Mouse (Mus musculus) gastrocnemius, adult 8-10 months (tissue): Measurements from ENCODE around the gene Epb41l3. TPM values are rescaled to one million over a fixed set of nuclear protein-coding genes. Genes with fewer than 3 reads are reported as not detected.

Experiments used
- DNase-seq, 2 experiments: peaks; one replicate each; pipeline ENCODE4 v3.0.0; 2022; ENCODE audit warnings: low spot score in 2 of 2
- total RNA-seq, 4 experiments: library from RNA; stranded (reverse); gene quantifications; 2 replicates each; pipeline ENCODE4 v1.2.4; 2022

Gene Epb41l3
- total RNA-seq = 1 to 10 TPM in 3 of 4 experiments, under 1 TPM in 1; 0.99 to 1.5 (median 1.3) TPM

DNA sequence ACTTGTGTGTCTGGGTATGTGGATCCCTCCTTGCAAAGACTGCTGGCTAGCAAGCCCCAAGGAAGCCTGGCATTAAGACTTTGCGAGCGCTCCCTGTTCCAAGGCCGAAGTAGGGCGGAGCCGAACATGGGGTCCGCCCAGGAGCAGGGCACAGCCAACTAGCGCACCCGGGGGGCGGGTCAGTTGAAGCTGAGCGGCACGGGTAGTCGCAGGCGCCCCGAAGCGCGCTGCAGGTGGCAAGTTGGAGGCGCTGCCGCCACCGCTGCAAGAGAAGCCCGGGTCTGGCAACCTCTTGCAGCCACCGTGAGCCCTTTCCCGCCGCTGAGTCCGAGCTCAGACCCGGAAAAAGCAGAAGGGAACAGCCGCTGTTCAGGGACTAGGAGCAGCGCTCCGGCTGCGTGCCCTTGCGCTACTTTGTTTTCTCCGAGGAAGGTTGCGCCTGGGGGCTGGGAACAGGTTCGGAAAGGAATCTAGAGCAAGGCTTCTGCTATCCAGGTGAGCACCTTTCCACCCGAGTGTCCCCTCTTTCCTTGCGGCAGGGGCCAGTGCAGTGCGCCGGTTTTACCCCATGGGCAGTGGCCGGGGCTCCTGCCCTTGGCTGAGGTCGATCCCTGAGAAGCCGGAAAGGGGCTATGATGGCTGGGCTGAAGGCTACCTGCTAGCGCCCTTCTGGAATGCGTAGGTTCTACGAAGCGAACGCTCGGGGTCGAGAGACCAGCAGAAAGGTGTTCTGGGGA, at the start of gene Epb41l3:
Gene Epb41l3, plus strand, starts transcription at position 183 of the 737 bp plus-strand sequence.
- peak; percentile 16 to 29 for DNase-seq

- no peak for DNase-seq
These were observed 36.5 kb upstream of the Epb41l3 start for GRCm38 (mm10) chr17:69038760-69039675.

GRCm38 (mm10) chr17:69041516-69041915, 34.0 kb upstream of the Epb41l3 start:
- DNase-seq = no peak

GRCm38 (mm10) chr17:69048826-69049225, 26.7 kb upstream of the Epb41l3 start:
- DNase-seq = no peak

- DNase-seq = no peak
These were observed 21.5 kb upstream of the Epb41l3 start for GRCm38 (mm10) chr17:69054029-69054428.

DNA sequence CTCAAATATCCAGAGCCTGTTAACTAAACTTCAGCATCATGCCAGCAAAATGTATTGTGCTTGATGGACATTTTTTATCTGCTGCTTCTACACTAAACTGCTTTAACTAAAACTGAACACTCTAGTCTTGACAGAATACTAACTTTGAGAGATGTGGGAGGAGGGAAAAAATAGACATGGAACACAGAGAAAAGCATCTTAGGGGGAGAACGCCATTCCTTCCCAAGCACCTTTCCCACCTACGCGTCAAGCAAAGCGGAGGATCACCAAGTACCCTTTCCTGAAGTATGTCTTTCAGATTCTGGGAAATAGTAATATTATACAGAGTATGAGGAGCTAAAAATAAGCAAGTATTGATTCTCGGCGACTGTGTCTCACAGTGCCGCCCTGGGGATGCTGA, 15.7 kb upstream of the Epb41l3 start:
- no peak for DNase-seq

DNA sequence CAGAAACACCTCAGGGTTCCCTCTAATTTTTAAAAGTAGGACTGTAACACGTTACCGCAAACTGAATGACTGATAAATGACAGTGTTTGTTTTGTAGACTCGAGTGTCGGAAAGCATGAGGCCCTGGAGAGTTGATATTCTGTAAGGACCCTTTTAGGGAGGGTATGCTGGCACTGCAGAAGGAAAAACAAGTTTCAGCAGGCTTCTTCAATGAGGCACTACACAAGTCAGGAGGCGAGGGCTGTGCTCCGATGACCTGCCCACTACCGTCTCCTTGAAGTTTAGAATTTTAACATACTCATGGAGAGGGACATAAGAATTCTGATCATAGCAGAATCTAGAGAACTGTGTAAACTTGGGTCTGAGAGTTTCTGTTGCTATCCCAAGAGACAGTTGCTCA, 15.1 kb upstream of the Epb41l3 start:
- no peak for DNase-seq

- no peak for DNase-seq
These were observed 13.4 kb upstream of the Epb41l3 start for GRCm38 (mm10) chr17:69061883-69062745.

DNA sequence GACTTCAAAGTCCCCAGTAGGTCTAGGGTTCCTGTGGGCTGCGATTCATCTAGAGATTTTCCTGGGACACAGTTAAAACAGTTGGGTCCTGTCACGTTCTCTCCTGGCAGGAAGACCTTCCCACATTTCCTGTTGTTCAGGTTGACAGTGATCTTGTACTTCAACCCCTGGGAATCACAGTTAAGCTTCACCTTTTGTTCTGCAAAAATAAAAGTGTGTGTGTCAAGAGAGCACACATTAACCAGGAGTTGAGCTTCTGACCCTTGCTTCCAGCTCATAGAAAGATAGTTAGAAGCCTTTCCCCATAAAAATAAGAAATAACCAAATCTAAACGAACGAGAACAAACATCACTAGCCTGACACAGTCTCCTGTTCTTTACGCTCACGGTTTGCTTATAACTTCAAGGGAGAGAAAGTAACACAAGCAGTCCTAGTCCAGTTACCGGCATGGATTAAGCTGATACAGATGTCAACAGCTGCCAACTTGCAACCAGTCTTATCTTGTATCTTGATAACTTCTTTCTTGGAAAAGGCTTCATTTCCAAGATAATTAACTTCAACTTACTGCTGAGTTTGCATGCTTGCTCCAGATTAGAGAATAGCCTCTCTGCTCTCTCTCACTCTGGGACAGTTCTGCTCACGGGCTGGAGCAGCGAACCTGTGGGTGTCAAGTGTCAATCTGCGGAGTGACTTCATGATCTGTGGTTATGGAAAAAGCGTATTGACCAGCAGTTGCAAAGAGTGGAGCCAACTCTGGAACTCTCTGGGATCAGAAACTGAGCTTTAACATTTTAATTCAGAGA, 7.3 kb upstream of the Epb41l3 start:
- DNase-seq = no peak

DNA sequence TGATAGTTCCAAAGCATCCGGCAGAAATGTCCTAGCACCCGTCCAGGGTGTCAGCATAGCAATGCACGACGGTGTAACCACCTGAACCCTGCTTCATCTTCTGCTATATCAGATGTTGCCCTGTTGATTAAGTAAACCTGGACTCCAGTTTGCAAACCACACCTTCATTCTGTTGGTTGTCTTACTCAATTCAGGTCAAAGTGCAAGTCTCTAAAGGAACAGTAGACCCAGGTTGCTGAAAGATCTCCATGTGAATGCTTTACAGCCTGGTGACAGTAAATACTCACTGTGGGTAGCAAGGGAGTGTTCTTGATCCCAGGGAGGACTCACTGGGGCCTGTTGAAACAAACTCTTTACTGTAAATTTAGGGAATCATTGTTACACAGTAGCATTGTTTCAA, 1.4 kb upstream of the Epb41l3 start:
- no peak for DNase-seq

DNA sequence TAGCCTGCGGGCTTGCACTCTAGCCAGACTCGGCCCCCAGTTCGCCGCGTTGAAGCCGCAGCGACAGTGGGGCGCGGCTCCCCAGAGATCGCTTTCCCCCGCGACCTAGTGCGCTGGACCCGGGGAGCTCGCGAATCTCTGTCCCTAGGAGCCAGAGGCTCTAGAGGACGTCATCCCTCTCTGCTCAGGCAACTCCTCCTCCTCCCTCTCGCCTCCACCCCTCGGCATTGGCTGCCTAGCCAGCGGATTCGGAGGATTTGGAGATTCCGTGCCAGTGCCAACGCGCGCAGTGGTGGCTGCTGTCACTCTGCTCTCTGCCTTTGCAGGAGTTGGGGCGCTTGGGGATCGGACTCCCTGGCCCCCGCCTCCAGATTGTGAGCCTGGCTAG, 749 bp downstream of the Epb41l3 start:
- DNase-seq = peak in 1 of 2 experiments; percentile 3

DNA sequence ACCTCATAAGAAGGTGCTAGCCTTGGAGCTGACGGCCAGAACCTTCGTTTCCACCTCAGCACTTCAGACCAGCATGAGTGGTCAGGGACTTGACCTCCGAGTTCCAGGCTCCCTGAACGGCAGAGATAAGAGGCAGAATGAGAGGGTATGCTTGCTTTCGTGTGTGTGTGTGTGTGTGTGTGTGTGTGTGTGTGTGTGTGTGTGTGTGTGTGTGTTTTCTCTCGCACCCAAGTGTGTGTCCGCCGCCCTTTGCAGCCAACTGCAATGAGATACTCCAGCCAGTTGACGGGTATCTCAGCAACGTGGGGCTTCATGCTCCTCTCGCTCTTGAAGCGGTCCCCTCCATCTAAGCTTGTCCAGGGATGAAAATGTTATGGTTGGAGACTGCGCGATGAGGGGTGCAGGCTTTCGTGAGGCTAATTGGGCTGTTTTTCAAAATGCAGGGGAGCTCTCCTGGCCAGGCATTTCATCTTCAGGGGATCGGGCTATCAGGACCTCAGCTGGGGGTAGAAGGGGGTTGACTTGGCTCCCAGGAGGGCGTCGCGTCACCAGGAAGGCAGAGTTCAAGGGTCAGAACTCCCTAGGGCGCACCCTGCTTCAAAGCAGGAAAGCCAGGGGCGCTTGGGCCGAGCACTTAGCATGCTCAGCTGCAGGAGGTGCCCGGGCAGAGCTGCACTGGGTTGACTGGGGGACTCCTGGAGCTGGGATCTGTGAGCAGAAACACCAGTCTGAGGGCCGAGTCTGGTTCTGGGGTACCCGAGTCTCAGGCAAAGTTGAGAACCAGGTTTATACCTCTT, 1.5 kb downstream of the Epb41l3 start:
- DNase-seq = no peak

DNA sequence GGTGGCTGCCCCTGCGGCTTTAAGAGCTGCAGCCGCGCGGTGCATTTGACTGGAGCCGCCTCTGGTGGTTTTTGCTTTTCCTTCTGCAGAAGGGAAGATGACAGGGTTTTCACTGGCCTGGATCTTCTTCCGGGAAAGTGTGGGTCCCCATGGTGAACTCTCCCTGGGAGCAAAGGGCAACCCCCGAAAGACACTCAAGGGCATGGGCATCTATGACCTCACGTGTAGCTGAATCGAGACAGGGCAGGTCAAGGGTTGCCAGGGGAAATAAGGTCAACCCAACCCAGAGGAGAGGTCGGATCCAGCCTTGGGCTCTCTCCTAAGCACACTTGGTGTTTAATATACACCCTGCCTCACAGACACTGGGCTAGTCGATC, 2.0 kb downstream of the Epb41l3 start:
- no peak for DNase-seq

GRCm38 (mm10) chr17:69082316-69082715, 6.8 kb downstream of the Epb41l3 start:
- DNase-seq = no peak

DNA sequence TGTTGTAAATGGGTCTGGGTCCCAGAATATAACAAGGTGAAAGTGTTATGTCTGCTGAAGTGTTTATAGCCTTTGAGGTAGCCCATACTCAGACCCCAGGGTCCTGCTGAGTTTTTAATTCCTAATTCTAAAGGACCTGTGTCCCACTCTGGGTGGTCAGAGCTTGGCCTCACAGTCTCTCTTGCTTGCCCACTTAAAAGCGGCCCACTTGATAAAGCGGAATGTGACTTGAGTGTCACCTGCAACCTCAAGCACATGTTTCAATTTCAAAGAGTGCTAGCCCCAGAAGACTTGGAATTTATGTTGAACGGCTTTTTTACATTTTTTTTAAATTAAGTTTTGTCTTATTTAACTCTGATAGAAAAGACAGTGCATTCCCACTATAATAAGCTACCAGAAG, 16.1 kb downstream of the Epb41l3 start:
- DNase-seq = no peak

DNA sequence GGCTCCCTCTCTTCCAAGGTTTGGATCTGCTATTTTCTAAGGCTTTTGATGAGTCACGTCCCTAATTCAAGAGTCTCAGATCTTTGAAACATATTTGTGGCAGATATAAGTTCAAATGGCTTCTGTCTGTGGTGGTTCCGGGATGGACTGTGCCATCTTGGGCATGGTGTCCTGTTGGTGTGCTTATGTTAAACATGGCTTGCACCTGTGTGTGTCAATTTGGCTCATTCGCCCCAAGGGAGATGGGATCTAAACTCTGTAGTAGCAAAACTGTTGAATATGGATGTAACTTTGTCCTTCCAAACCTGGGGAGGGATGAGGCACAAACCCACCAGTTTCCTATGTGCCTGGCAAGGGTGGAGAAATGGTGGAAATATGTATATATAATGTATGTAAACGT, 21.6 kb downstream of the Epb41l3 start:
- DNase-seq = no peak

DNA sequence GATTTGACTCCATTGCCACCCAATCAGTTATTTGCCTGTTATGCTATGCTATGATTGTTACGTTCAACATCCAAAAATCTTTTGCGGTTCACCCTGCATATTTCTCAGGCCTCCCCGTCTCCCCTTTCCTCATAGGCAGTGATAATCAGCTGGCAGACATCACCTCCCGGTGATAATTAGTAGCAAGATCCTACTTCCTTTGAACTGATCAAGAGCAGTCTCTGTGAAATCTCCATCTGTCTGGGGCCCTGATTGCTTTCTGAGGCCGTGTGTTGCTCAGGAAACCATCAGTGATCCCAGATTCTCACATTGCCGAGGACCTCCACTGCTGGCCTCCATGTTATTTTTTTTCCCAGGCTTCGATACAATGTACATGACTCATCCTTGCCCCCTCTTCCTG, 22.5 kb downstream of the Epb41l3 start:
- DNase-seq = no peak

DNA sequence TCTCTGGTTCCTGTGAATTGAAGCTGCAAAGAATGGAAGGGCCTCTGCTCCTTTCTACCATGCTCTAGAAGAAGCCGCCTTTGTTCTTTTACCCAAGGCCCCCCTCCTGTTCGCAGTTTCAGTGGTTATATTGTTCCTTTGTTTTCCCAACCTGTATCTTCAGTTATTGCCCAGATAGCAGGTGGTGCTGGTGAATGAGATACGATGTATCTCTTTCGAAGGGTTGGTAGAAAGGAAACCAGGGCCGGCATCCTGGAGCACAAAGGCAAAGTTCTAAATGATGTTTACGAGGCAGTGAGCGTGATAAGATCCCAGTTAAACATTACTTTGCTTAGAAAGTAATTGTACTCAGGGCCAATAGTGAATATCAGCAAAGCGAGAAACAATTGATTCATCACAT, 27.8 kb downstream of the Epb41l3 start:
- no peak for DNase-seq

DNA sequence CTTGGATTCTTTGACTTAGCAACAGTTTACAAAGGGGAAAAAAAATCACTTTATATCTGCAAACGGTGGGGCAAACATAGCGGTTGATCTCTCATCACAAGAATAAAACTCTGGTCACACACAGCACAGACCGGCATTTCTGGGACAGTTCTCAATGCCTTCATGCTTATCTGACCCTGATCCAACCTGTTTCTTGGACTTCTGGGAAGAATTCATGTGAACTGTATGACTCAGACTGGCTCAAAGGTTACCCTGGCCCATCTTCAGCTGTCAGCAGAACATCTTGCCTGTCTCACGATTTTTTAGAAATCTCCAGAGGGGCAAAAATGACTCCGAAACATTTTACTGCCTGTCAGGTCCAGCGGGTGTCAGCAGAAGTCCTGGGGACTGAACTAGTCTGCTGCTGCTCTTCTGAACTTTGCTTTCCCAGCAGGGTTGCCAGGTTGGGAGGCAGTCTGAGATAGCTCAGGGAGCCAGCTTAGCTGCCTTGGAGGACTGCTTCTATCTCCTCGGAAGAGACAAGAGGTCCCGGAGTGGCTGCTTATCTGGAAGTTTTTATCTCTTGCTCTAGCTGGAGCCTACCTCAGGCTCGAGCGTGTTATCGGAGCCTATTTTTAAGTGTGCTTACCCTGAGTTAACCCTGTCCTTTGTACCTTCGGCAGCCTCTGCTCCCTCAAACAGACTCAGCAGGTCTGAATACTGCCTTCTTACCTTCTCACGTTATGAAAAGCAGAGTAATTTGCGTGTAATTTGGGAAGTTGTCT, 29.7 kb downstream of the Epb41l3 start:
- no peak for DNase-seq
